Mouse (Mus musculus) liver, embryonic 14.5 days (tissue): ENCODE measurements around the gene Rara. TPM values are rescaled to one million over a fixed set of nuclear protein-coding genes. Genes with fewer than 3 reads are reported as not detected.

Experiments
- ATAC-seq: fragments of 200-750 bp; cut with Nextera tagmentation; 2 replicates; pipeline ENCODE4 v1.8.0; 2017; ENCODE audit warnings: moderate number of reproducible peaks, mild to moderate bottlenecking, moderate library complexity; ENCODE audit not compliant: insufficient read depth
- DNase-seq, 3 experiments: peaks; one replicate each; pipeline ENCODE4 v3.0.0-alpha.2; 2012 to 2013; ENCODE audit warnings: low read depth in 3 of 3, low spot score in 3 of 3
- H3K27ac ChIP-seq: fragments of 300-500 bp; sonication (generic); 2 replicates; pipeline ENCODE4 v1.5.1; 2014; ENCODE audit warnings: moderate library complexity, mild to moderate bottlenecking, control low read depth, inconsistent platforms
- H3K27me3 ChIP-seq: fragments of 300-500 bp; sonication (generic); 2 replicates; pipeline ENCODE4 v1.6.1; 2014; ENCODE audit warnings: mild to moderate bottlenecking, low read length, moderate library complexity; ENCODE audit not compliant: control insufficient read depth, insufficient read depth
- H3K36me3 ChIP-seq: fragments of 300-500 bp; sonication (generic); replicated peaks from 2 replicates; pipeline ENCODE4 v1.6.1; 2014; ENCODE audit warnings: low read depth; ENCODE audit not compliant: control insufficient read depth, insufficient read depth
- H3K4me1 ChIP-seq, 2 experiments: fragments of 200-500 bp in 1 of 2; fragments of 300-500 bp in 1 of 2; sonication (generic) in 1 of 2; replicated peaks; 2 replicates each; pipeline ENCODE4 v1.6.1; 2012 to 2014; ENCODE audit warnings: antibody characterized with exemption in 1 of 2, inconsistent platforms in 1 of 2, low read length in 1 of 2; ENCODE audit not compliant: control insufficient read depth in 2 of 2, insufficient read depth in 2 of 2
- H3K4me2 ChIP-seq: fragments of 300-500 bp; sonication (generic); 2 replicates; pipeline ENCODE4 v1.6.1; 2014; ENCODE audit warnings: low read depth, mild to moderate bottlenecking, control low read depth, moderate library complexity
- H3K4me3 ChIP-seq, 2 experiments: fragments of 200-500 bp in 1 of 2; fragments of 300-500 bp in 1 of 2; sonication (generic) in 1 of 2; 2 replicates each; pipeline ENCODE4 v1.5.1; 2012 to 2014; ENCODE audit warnings: low read depth in 2 of 2, low read length in 2 of 2, mild to moderate bottlenecking in 2 of 2, control low read depth in 1 of 2, inconsistent platforms in 1 of 2, moderate library complexity in 1 of 2; ENCODE audit not compliant: insufficient read depth in 1 of 2
- H3K9ac ChIP-seq: fragments of 300-500 bp; sonication (generic); replicated peaks from 2 replicates; pipeline ENCODE4 v1.6.1; 2014; ENCODE audit warnings: mild to moderate bottlenecking, control low read depth, moderate library complexity
- H3K9me3 ChIP-seq: fragments of 300-500 bp; sonication (generic); 2 replicates; pipeline ENCODE4 v1.6.1; 2016; ENCODE audit warnings: low read length, mixed read lengths; ENCODE audit not compliant: control insufficient read depth
- CTCF ChIP-seq: IDR thresholded peaks from 2 replicates; pipeline ENCODE4 v1.5.1; 2016; ENCODE audit warnings: antibody characterized with exemption, low read depth, control low read depth
- EP300 ChIP-seq: IDR thresholded peaks from 2 replicates; pipeline ENCODE4 v1.6.1; 2016; ENCODE audit warnings: antibody characterized with exemption, low read depth
- WGBS: fragments of 180-500 bp; shearing (Covaris S2); extraction: QIAGEN DNeasy Blood & Tissue Kit; methylation state at CpG from one replicate; pipeline ENCODE4 v1.1.7; 2014; ENCODE audit not compliant: insufficient replicate concordance; 5-methylcytosine and 5-hydroxymethylcytosine counted together
- polyA plus RNA-seq, 2 experiments: library from polyadenylated mRNA; depleted of rRNA in 1 of 2; stranded (reverse) in 1 of 2; unstranded in 1 of 2; fragments of >200 nt; fragmentation: Nextera tagmentation in 1 of 2; extraction: Ambion mirVana in 1 of 2; gene quantifications; 2 replicates each; pipeline versions ENCODE4 v1.2.1 to v1.2.3; 2012 to 2014

The Rara gene
- polyA plus RNA-seq, 2 experiments: 1.9 to 3.2 TPM

DNA sequence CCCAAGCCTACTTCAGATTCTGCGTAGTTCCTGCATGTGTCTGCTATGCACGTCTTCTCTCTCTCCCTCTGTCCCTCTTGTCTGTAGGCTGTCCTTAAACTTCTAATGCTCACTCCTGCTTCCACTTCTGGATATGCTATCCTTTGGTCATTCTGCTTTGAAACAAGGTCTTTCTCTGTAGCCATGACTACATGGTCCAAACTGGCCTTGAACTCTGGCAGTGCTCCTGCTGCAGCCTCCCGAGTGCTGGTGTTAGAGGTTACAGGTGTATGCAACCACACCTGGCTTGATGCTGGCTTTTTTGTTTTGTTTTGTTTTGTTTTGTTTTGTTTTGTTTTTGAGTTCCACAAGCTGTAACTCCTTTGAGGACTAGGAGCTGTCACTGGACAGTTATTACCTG lies 6.7 kb downstream of the Rara start:
- no peak overlapping the region for H3K4me2 ChIP-seq
- WGBS: 63% methylated on average over 3 of the region's 3 CpGs
- H3K4me1 ChIP-seq: peaks cover 2 to 9% of the 10 kb centered on the region in 2 experiments; a peak in 2 of 4 replicates
- no peaks in the 10 kb centered on the region for H3K36me3 ChIP-seq
- H3K9ac ChIP-seq: no peak overlapping the region
- DNase-seq (no peak), ATAC-seq (no peak)
- H3K27ac ChIP-seq: no peak overlapping the region
- no peak overlapping the region for H3K4me3 ChIP-seq
- H3K9me3 ChIP-seq: no peaks in the 10 kb centered on the region
- H3K27me3 ChIP-seq: peaks cover 49% of the 10 kb centered on the region
- no peak for TF ChIP-seq EP300
- no peak for TF ChIP-seq CTCF

- H3K9me3 ChIP-seq: no peaks in the 10 kb centered on the region
- DNase-seq: no peak
- no peak overlapping the region for H3K27ac ChIP-seq
- H3K4me2 ChIP-seq: no peak overlapping the region
- no peak for ATAC-seq
- H3K27me3 ChIP-seq: peaks cover 46% of the 10 kb centered on the region
- no peaks in the 10 kb centered on the region for H3K36me3 ChIP-seq
- WGBS: 66% methylated on average over 3 of the region's 3 CpGs
- H3K9ac ChIP-seq: no peak overlapping the region
- peaks cover 2 to 11% of the 10 kb centered on the region in 2 experiments; a peak in 2 of 4 replicates for H3K4me1 ChIP-seq
- TF ChIP-seq CTCF (no peak), EP300 (no peak)
- no peak overlapping the region for H3K4me3 ChIP-seq
Measured at GRCm38 (mm10) chr11:98935123-98935522, 7.5 kb downstream of the Rara start.

GRCm38 (mm10) chr11:98936170-98936569 lies 8.6 kb downstream of the Rara start:
- ATAC-seq (no peak), DNase-seq (no peak)
- Histone ChIP-seq H3K27me3 (peaks cover 46% of the 10 kb centered on the region), H3K9me3 (no peaks in the 10 kb centered on the region), H3K36me3 (no peaks in the 10 kb centered on the region), H3K4me1 (peaks cover 2 to 15% of the 10 kb centered on the region in 2 experiments; a peak in 2 of 4 replicates), H3K27ac (no peak overlapping the region), H3K4me2 (peak overlapping the region; percentile 73), H3K9ac (no peak overlapping the region), H3K4me3 (peak overlapping the region in 1 of 2 experiments; percentile 59; a peak in 2 of 4 replicates)
- 2% methylated on average over 29 of the region's 29 CpGs for WGBS
- TF ChIP-seq CTCF (no peak), EP300 (no peak)

GRCm38 (mm10) chr11:98936606-98937409 lies 9.2 kb downstream of the Rara start:
- no peaks in the 10 kb centered on the region for H3K36me3 ChIP-seq
- no peak overlapping the region for H3K9ac ChIP-seq
- ATAC-seq (peak; percentile 27), DNase-seq (no peak)
- no peaks in the 10 kb centered on the region for H3K9me3 ChIP-seq
- TF ChIP-seq EP300 (no peak), CTCF (no peak)
- peaks cover 46% of the 10 kb centered on the region for H3K27me3 ChIP-seq
- 3% methylated on average over 23 of the region's 23 CpGs for WGBS
- peak overlapping the region; percentile 59 to 66 for H3K4me3 ChIP-seq
- no peak overlapping the region for H3K27ac ChIP-seq
- peak overlapping the region; percentile 73 for H3K4me2 ChIP-seq
- peaks cover 5 to 13% of the 10 kb centered on the region in 2 experiments; a peak in 3 of 4 replicates for H3K4me1 ChIP-seq

- peak overlapping the region; percentile 59 to 66 for H3K4me3 ChIP-seq
- peaks cover 46% of the 10 kb centered on the region for H3K27me3 ChIP-seq
- DNase-seq: peak; percentile 56 to 62 (median 60)
- no peak overlapping the region for H3K27ac ChIP-seq
- peak overlapping the region; percentile 73 for H3K4me2 ChIP-seq
- TF ChIP-seq CTCF (no peak), EP300 (no peak)
- peak overlapping the region; percentile 14; the same call in 1 of the 2 replicates for H3K9ac ChIP-seq
- peak; percentile 86 for ATAC-seq
- peaks cover 5 to 19% of the 10 kb centered on the region in 2 experiments; a peak in 3 of 4 replicates for H3K4me1 ChIP-seq
- under 1% methylated on average over 37 of the region's 38 CpGs for WGBS
- H3K36me3 ChIP-seq: no peaks in the 10 kb centered on the region
- no peaks in the 10 kb centered on the region for H3K9me3 ChIP-seq
Measured at GRCm38 (mm10) chr11:98937410-98937913, 9.8 kb downstream of the Rara start.
